7 mouse cellular contexts compared by ENCODE assay signal in the genomic region with DNA sequence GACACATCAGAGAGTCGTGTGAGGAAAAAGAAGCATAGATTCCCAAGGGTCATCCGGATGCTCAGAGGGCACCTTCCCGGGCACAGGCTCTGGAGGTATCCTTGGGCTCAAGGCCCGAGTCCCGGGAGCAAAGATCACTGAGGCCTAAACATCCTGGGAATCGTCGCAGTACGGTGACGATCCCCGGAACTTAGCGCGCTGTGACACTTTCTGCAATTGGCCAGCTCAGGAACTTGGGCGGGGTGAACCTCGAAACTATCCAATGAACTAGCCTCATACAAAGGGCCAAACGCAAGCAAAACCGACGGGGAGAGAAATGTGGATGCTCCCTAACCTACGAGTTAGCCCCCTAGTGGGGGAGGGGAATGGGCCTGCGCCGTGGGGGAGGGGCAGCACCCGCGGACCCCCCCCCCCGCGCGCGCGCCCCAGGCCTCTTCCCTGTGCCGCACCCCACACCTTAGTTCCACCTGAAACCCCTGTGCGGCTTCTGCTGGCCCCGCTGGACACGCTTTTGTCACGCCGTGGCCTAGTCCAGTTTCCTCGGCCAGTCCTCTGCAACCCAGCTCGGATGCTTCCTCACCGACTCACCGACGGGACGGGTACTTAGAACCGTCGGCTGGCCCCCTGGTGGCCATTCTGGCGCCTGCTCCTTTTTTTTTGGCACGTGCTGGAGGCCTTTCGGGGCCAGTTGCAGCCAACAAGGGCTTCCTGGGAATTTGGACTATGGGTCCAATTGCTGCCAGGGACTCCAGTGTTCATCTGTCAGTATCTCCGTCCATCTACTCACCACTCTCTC. TPM values are rescaled to one million over a fixed set of nuclear protein-coding genes. Genes with fewer than 3 reads are reported as not detected.
A peak's percentile ranks its signal among the peaks of the same experiment; 100 is the strongest.
DNase-seq lines count a peak whose midpoint lies in the region; ATAC-seq and TF ChIP-seq lines count a peak whose summit lies in the region.

No protein-coding gene starts in this region.

- H3K9ac ChIP-seq in intestine, embryonic 16.5 days (ENCODE audit: low read depth, low read length): peak overlapping the region; percentile 100
- peak overlapping the region; percentile 96 for H3K9ac ChIP-seq in midbrain, embryonic 12.5 days (replicated peaks)

- WGBS in intestine, embryonic 16.5 days: 1% methylated on average over 40 of the region's 45 CpGs
- under 1% methylated on average over 37 of the region's 45 CpGs for WGBS in midbrain, embryonic 12.5 days
- WGBS in small intestine, adult 2 months: 1% methylated on average over 45 of the region's 45 CpGs

- H3K4me3 ChIP-seq in intestine, embryonic 16.5 days (ENCODE audit: low read length): peak overlapping the region; percentile 96
- H3K4me3 ChIP-seq in midbrain, embryonic 12.5 days: peak overlapping the region; percentile 84
- H3K4me3 ChIP-seq in small intestine, adult 2 months (ENCODE audit: low read depth, low read length): peak overlapping the region; percentile 88

- peaks cover 20% of the 10 kb centered on the region for H3K4me1 ChIP-seq in intestine, embryonic 16.5 days (ENCODE audit: control insufficient read depth, insufficient read depth, low read length)
- peaks cover 34% of the 10 kb centered on the region for H3K4me1 ChIP-seq in midbrain, embryonic 12.5 days
- peaks cover 21% of the 10 kb centered on the region; the same call in 1 of the 2 replicates for H3K4me1 ChIP-seq in small intestine, adult 2 months (ENCODE audit: control insufficient read depth, insufficient read depth, insufficient read length, low read length)

- DNase-seq in adrenal gland, adult 8-10 months: peak; percentile 92
- peak; percentile 99 for DNase-seq in embryo, embryonic 9.5 days (ENCODE audit: extremely low spot score)
- DNase-seq in gastrocnemius, postnatal 4 days (ENCODE audit: low spot score in 2 of 2): peak; percentile 81 to 91
- peak; percentile 88 for DNase-seq in left cerebral cortex, postnatal 4 days

- peak; percentile 55; the same call in 1 of the 2 replicates for TF ChIP-seq POLR2A in small intestine, adult 2 months (IDR thresholded peaks at IDR 0.05; ENCODE audit: low read depth, low read length)

- ATAC-seq in intestine, embryonic 16.5 days: peak; percentile 87
- peak; percentile 85 for ATAC-seq in midbrain, embryonic 12.5 days (ENCODE audit: low FRiP score, low read depth)

- TF ChIP-seq CTCF in small intestine, adult 2 months (IDR thresholded peaks at IDR 0.05; ENCODE audit: extremely low read depth, insufficient read length, insufficient replicate concordance, low read depth, low read length): peak; percentile 85

- no peaks in the 10 kb centered on the region for H3K9me3 ChIP-seq in intestine, embryonic 16.5 days (ENCODE audit: control insufficient read depth, low read length)
- H3K9me3 ChIP-seq in midbrain, embryonic 12.5 days: no peaks in the 10 kb centered on the region

- H3K36me3 ChIP-seq in intestine, embryonic 16.5 days (ENCODE audit: control insufficient read depth, insufficient read depth, low read length): no peaks in the 10 kb centered on the region
- peaks cover 11% of the 10 kb centered on the region for H3K36me3 ChIP-seq in midbrain, embryonic 12.5 days
- peaks cover 1% of the 10 kb centered on the region for H3K36me3 ChIP-seq in small intestine, adult 2 months (ENCODE audit: control insufficient read depth, insufficient read depth, low read length)

- H3K4me2 ChIP-seq in intestine, embryonic 16.5 days (ENCODE audit: low read depth, low read length): peak overlapping the region; percentile 50
- peak overlapping the region; percentile 98 for H3K4me2 ChIP-seq in midbrain, embryonic 12.5 days (replicated peaks)

- intact Hi-C loops in left cerebral cortex, postnatal 4 days (cut with DNase I): loop anchor here (5.0 kb wide), 1 partner anchor 257 kb away; the partner anchor contains the start of genes Cramp1l and Ift140

- H3K27ac ChIP-seq in intestine, embryonic 16.5 days (ENCODE audit: low read length): peak overlapping the region; percentile 99
- H3K27ac ChIP-seq in midbrain, embryonic 12.5 days (replicated peaks): peak overlapping the region; percentile 99
- peak overlapping the region; percentile 99 for H3K27ac ChIP-seq in small intestine, adult 2 months (ENCODE audit: insufficient read depth, low read depth, low read length)

- H3K27me3 ChIP-seq in intestine, embryonic 16.5 days (replicated peaks; ENCODE audit: control insufficient read depth, insufficient read depth, low read length): no peaks in the 10 kb centered on the region
- no peaks in the 10 kb centered on the region for H3K27me3 ChIP-seq in midbrain, embryonic 12.5 days
- no peaks in the 10 kb centered on the region for H3K27me3 ChIP-seq in small intestine, adult 2 months (ENCODE audit: control insufficient read depth, insufficient read depth, low read length)

RNA-seq across cellular contexts. Expression of gene Ube2i, which starts 0.5 kb away (rescaled TPM):
- 100 to 1,000 TPM; 249 to 283 (median 265) TPM for total RNA-seq in adrenal gland, adult 8-10 months (2022)
- 100 to 1,000 TPM; 178 to 203 TPM for total RNA-seq in gastrocnemius, postnatal 4 days (2021)
- 430 and 478 TPM in 2 replicates for polyA plus RNA-seq in intestine, embryonic 16.5 days (2015; fragmentation: Nextera tagmentation; extraction: Ambion mirVana)
- total RNA-seq in left cerebral cortex, postnatal 4 days (2021): 100 to 1,000 TPM; 297 to 302 TPM
- 818 and 823 TPM in 2 replicates for polyA plus RNA-seq in midbrain, embryonic 12.5 days (2016; fragmentation: Nextera tagmentation; extraction: Ambion mirVana)
- polyA plus RNA-seq in small intestine, adult 2 months (2012; rRNA removed): 24.8 and 50.8 TPM in 2 replicates

RNA-seq across cellular contexts. Expression of gene Baiap3, which starts 17.7 kb away (rescaled TPM):
- total RNA-seq in adrenal gland, adult 8-10 months (2022): 10 to 100 TPM; 12.8 to 44.5 (median 22.1) TPM
- total RNA-seq in gastrocnemius, postnatal 4 days (2021): under 1 TPM in 1 of 2 experiments, not detected in 1; 0.54 TPM
- polyA plus RNA-seq in intestine, embryonic 16.5 days (2015; fragmentation: Nextera tagmentation; extraction: Ambion mirVana): 2.5 and 4.0 TPM in 2 replicates
- 10 to 100 TPM in 1 of 2 experiments, 1 to 10 TPM in 1; 5.2 to 24.2 TPM for total RNA-seq in left cerebral cortex, postnatal 4 days (2021)
- polyA plus RNA-seq in midbrain, embryonic 12.5 days (2016; fragmentation: Nextera tagmentation; extraction: Ambion mirVana): 4.2 and 4.6 TPM in 2 replicates
- polyA plus RNA-seq in small intestine, adult 2 months (2012; rRNA removed): 10.1 TPM in 2 replicates

RNA-seq across cellular contexts. Expression of gene Prss34, which starts 24.3 kb away (rescaled TPM):
- total RNA-seq in adrenal gland, adult 8-10 months (2022): under 1 TPM in 3 of 4 experiments, not detected in 1; 0.31 to 0.56 (median 0.41) TPM
- total RNA-seq in gastrocnemius, postnatal 4 days (2021): 10 to 100 TPM; 18.4 to 21.5 TPM
- 0.39 and 0.62 TPM in 2 replicates for polyA plus RNA-seq in intestine, embryonic 16.5 days (2015; fragmentation: Nextera tagmentation; extraction: Ambion mirVana)
- 1 to 10 TPM; 1.2 to 1.3 TPM for total RNA-seq in left cerebral cortex, postnatal 4 days (2021)
- not detected in 2 replicates for polyA plus RNA-seq in midbrain, embryonic 12.5 days (2016; fragmentation: Nextera tagmentation; extraction: Ambion mirVana)
- polyA plus RNA-seq in small intestine, adult 2 months (2012; rRNA removed): not detected in 2 replicates

RNA-seq across cellular contexts. Expression of gene Tsr3, which starts 33.9 kb away (rescaled TPM):
- 10 to 100 TPM; 23.4 to 35.5 (median 30.3) TPM for total RNA-seq in adrenal gland, adult 8-10 months (2022)
- 10 to 100 TPM; 25.5 to 26.4 TPM for total RNA-seq in gastrocnemius, postnatal 4 days (2021)
- 33.1 and 37.0 TPM in 2 replicates for polyA plus RNA-seq in intestine, embryonic 16.5 days (2015; fragmentation: Nextera tagmentation; extraction: Ambion mirVana)
- total RNA-seq in left cerebral cortex, postnatal 4 days (2021): 10 to 100 TPM; 29.7 to 33.8 TPM
- 67.2 and 67.7 TPM in 2 replicates for polyA plus RNA-seq in midbrain, embryonic 12.5 days (2016; fragmentation: Nextera tagmentation; extraction: Ambion mirVana)
- 6.8 and 13.3 TPM in 2 replicates for polyA plus RNA-seq in small intestine, adult 2 months (2012; rRNA removed)

RNA-seq across cellular contexts. Expression of gene Gnptg, which starts 34.0 kb away (rescaled TPM):
- total RNA-seq in adrenal gland, adult 8-10 months (2022): 10 to 100 TPM; 48.9 to 57.3 (median 52.2) TPM
- 10 to 100 TPM; 14.9 to 16.2 TPM for total RNA-seq in gastrocnemius, postnatal 4 days (2021)
- polyA plus RNA-seq in intestine, embryonic 16.5 days (2015; fragmentation: Nextera tagmentation; extraction: Ambion mirVana): 40.6 and 45.8 TPM in 2 replicates
- total RNA-seq in left cerebral cortex, postnatal 4 days (2021): 10 to 100 TPM; 54.6 to 56.0 TPM
- 66.8 and 68.4 TPM in 2 replicates for polyA plus RNA-seq in midbrain, embryonic 12.5 days (2016; fragmentation: Nextera tagmentation; extraction: Ambion mirVana)
- 21.0 and 29.3 TPM in 2 replicates for polyA plus RNA-seq in small intestine, adult 2 months (2012; rRNA removed)

Comparison
In these comparisons a context has a peak if more than half of its experiments do, and no peak if none do; other contexts are left out.
1. Peak in every context shown above with its lines: DNase-seq, ATAC-seq, H3K4me3 ChIP-seq and H3K27ac ChIP-seq.
2. RNA of gene Baiap3, which starts 17.7 kb away (total RNA-seq): 12.8 to 44.5 TPM in adrenal gland, adult 8-10 months and 5.2 to 24.2 TPM in left cerebral cortex, postnatal 4 days; 0.54 TPM in gastrocnemius, postnatal 4 days; every median in the first group is over 4 times any median in the second.
3. RNA of gene Prss34, which starts 24.3 kb away (total RNA-seq): 18.4 to 21.5 TPM in gastrocnemius, postnatal 4 days; 1.2 to 1.3 TPM in left cerebral cortex, postnatal 4 days and 0.31 to 0.56 TPM in adrenal gland, adult 8-10 months; every median in the first group is over 4 times any median in the second.